Mouse (Mus musculus) limb, embryonic 11.5 days (tissue): Measurements from ENCODE around the gene Wiz. TPM values are rescaled to one million over a fixed set of nuclear protein-coding genes. Genes with fewer than 3 reads are reported as not detected.

Experiments
- ATAC-seq: fragments of 200-750 bp; cut with Nextera tagmentation; 2 replicates; pipeline ENCODE4 v1.8.0; 2017; ENCODE audit warnings: low read depth; ENCODE audit not compliant: insufficient number of reproducible peaks, low FRiP score, low TSS enrichment
- DNase-seq: peaks from one replicate; pipeline ENCODE4 v3.0.0-alpha.2; 2015; ENCODE audit warnings: low spot score
- H3K27ac ChIP-seq: fragments of 300-500 bp; sonication (generic); replicated peaks from 2 replicates; pipeline ENCODE4 v1.5.1; 2014; ENCODE audit warnings: low read depth, mild to moderate bottlenecking, low read length
- H3K27me3 ChIP-seq: fragments of 300-500 bp; sonication (generic); 2 replicates; pipeline ENCODE4 v1.6.1; 2014; ENCODE audit warnings: mild to moderate bottlenecking, low read length, mixed read lengths; ENCODE audit not compliant: control insufficient read depth, insufficient read depth
- H3K36me3 ChIP-seq: fragments of 300-500 bp; sonication (generic); 2 replicates; pipeline ENCODE4 v1.6.1; 2014; ENCODE audit warnings: mild to moderate bottlenecking, low read length, moderate library complexity, mixed read lengths; ENCODE audit not compliant: control insufficient read depth, insufficient read depth
- H3K4me1 ChIP-seq: fragments of 300-500 bp; sonication (generic); 2 replicates; pipeline ENCODE4 v1.6.1; 2014; ENCODE audit warnings: low read length, mixed read lengths; ENCODE audit not compliant: control insufficient read depth, insufficient read depth
- H3K4me2 ChIP-seq: fragments of 300-500 bp; sonication (generic); 2 replicates; pipeline ENCODE4 v1.6.1; 2014; ENCODE audit warnings: low read depth, mild to moderate bottlenecking, moderate library complexity; ENCODE audit not compliant: severe bottlenecking
- H3K4me3 ChIP-seq: fragments of 300-500 bp; sonication (generic); 2 replicates; pipeline ENCODE4 v1.5.1; 2014; ENCODE audit warnings: low read depth, low read length
- H3K9ac ChIP-seq: fragments of 300-500 bp; sonication (generic); 2 replicates; pipeline ENCODE4 v1.6.1; 2014; ENCODE audit warnings: mild to moderate bottlenecking, low read length
- H3K9me3 ChIP-seq: fragments of 300-500 bp; sonication (generic); 2 replicates; pipeline ENCODE4 v1.6.1; 2016; ENCODE audit warnings: low read length; ENCODE audit not compliant: control insufficient read depth
- WGBS: fragments of 180-500 bp; shearing (Covaris S2); extraction: QIAGEN DNeasy Blood & Tissue Kit; methylation state at CpG from one replicate; pipeline ENCODE4 v1.1.7; 2014; 5-methylcytosine and 5-hydroxymethylcytosine counted together
- polyA plus RNA-seq: library from polyadenylated mRNA; unstranded; fragments of >200 nt; fragmentation: Nextera tagmentation; extraction: Ambion mirVana; gene quantifications from 2 replicates; pipeline ENCODE4 v1.2.1, GENCODE M21; 2014

Gene Wiz
- polyA plus RNA-seq, 1 experiment from 2014 or later, result 39.7 TPM

DNA sequence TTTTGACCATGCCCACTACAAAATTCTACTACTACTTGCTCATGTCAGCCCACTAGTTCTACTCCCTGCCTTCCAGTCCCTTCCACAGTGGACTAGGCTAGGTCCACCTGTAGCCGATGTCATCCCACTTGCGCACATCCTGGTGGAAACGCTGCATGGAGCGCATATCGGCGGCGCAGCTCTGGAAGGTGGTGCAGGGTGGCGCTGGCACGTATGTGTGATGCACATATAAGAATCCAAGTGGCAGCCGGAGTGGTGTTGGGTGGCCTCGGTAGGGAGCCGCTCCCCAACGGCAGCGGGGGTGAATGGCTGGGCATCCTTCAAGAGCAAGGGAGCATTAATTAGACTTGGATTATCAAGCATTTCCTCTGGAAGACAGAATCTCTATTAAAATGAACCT is 27.5 kb upstream of the Wiz start:
- Histone ChIP-seq H3K27me3 (peaks cover 21% of the 10 kb centered on the region), H3K9ac (no peak overlapping the region), H3K4me2 (no peak overlapping the region), H3K36me3 (no peaks in the 10 kb centered on the region), H3K27ac (no peak overlapping the region), H3K9me3 (no peaks in the 10 kb centered on the region), H3K4me3 (no peak overlapping the region), H3K4me1 (no peaks in the 10 kb centered on the region)
- ATAC-seq (no peak), DNase-seq (no peak)
- 93% methylated on average over 14 of the region's 14 CpGs for WGBS

- Histone ChIP-seq H3K9me3 (no peaks in the 10 kb centered on the region), H3K27me3 (peaks cover 21% of the 10 kb centered on the region), H3K4me2 (no peak overlapping the region), H3K4me3 (no peak overlapping the region), H3K4me1 (no peaks in the 10 kb centered on the region), H3K9ac (no peak overlapping the region), H3K36me3 (no peaks in the 10 kb centered on the region), H3K27ac (no peak overlapping the region)
- 36% methylated on average over 24 of the region's 24 CpGs for WGBS
- ATAC-seq (no peak), DNase-seq (no peak)
These were observed 26.3 kb upstream of the Wiz start for GRCm38 (mm10) chr17:32415417-32416020.

DNA sequence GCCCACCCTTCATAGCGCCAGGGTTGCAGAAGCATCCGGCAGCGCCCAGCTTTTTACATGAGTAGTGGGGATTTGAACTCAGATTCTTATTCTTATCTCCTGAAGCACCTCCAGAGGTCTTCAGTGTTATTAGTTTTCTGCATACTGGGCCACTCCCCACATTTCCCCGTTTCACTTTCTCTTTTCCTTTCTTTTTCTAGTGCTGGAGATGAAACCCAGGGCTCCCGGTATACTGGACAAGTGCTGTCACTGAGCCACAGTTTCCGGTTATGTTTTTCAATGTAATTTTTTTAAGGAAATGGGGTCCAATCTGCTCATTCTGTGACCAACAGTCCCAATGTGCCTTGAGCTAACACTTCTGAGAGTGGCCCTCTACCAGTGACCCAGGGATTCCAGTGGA is 22.7 kb upstream of the Wiz start:
- Histone ChIP-seq H3K27ac (no peak overlapping the region), H3K4me2 (no peak overlapping the region), H3K4me3 (no peak overlapping the region), H3K4me1 (no peaks in the 10 kb centered on the region), H3K27me3 (peaks cover 21% of the 10 kb centered on the region), H3K9ac (no peak overlapping the region), H3K36me3 (no peaks in the 10 kb centered on the region), H3K9me3 (no peaks in the 10 kb centered on the region)
- ATAC-seq (no peak), DNase-seq (no peak)
- WGBS, result 86% methylated on average over 6 of the region's 6 CpGs

DNA sequence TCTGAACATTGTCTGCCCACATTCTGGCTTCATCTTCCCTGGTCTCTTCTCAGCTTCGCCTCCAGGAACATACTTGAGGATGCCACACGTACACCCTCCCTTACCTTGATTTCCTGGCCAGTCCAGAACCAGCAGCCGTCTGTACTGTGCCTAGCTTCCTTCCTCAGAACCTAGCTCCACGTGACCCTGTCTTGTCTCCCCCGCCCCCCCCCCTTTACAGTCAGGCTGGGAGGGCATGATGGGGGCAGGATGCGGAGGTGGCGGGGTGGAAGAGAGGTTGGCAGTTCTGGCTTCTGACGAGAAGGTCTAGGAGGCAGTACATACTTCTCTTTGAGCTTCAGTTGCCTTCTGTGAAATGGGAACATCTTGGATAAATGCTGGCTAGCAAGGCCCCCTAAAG is 14.2 kb upstream of the Wiz start, which contains the start of gene Rasal3:
Gene Rasal3 (minus strand): TSS at position 167 of the 400 bp plus-strand sequence.
- Histone ChIP-seq H3K27ac (no peak within 1 kb of the TSS), H3K4me3 (no peak within 1 kb of the TSS), H3K9ac (no peak within 1 kb of the TSS), H3K27me3 (peaks cover 6% of the 10 kb centered on the region), H3K9me3 (no peaks in the 10 kb centered on the region), H3K4me2 (no peak within 1 kb of the TSS), H3K4me1 (no peaks in the 10 kb centered on the region), H3K36me3 (no peaks in the 10 kb centered on the region)
- no peak for DNase-seq
- no peak for ATAC-seq
- 79% methylated on average over 8 of the region's 8 CpGs for whole genome bisulfite sequencing

DNA sequence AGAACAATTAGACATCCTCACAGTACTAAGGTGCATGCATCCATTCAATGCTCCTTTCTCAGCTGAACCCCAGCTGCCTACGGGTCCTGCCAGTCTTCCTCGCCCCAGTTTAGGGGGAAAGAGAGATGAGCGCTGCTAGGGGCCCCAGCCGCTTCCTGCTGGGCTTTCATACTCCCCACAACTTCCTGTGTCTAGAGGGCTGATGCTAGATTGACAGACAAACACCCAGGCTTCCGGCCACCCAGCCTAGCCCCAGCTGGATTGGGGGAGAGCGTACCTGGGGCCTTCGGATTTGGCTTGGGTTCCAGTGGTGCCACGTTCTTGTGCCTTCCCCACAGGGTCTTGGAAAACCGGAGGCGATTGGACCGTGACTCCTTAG is 13.5 kb upstream of the Wiz start:
- no peaks in the 10 kb centered on the region for H3K9me3 ChIP-seq
- DNase-seq (no peak), ATAC-seq (no peak)
- H3K4me3 ChIP-seq, result no peak overlapping the region
- H3K9ac ChIP-seq, result no peak overlapping the region
- H3K4me1 ChIP-seq, result no peaks in the 10 kb centered on the region
- H3K27me3 ChIP-seq, result peaks cover 12% of the 10 kb centered on the region
- H3K36me3 ChIP-seq, result no peaks in the 10 kb centered on the region
- no peak overlapping the region for H3K27ac ChIP-seq
- no peak overlapping the region for H3K4me2 ChIP-seq
- WGBS, result 66% methylated on average over 11 of the region's 11 CpGs

- no peaks in the 10 kb centered on the region for H3K4me1 ChIP-seq
- ATAC-seq (no peak), DNase-seq (no peak)
- no peaks in the 10 kb centered on the region for H3K9me3 ChIP-seq
- H3K36me3 ChIP-seq, result no peaks in the 10 kb centered on the region
- WGBS, result 87% methylated on average over 9 of the region's 9 CpGs
- peaks cover 17% of the 10 kb centered on the region for H3K27me3 ChIP-seq
- H3K27ac ChIP-seq, result no peak overlapping the region
- H3K9ac ChIP-seq, result no peak overlapping the region
- H3K4me3 ChIP-seq, result no peak overlapping the region
- no peak overlapping the region for H3K4me2 ChIP-seq
These were observed 13.0 kb upstream of the Wiz start for GRCm38 (mm10) chr17:32402011-32402778.

GRCm38 (mm10) chr17:32396266-32396665 is 7.0 kb upstream of the Wiz start:
- WGBS, result 2% methylated on average over 37 of the region's 37 CpGs
- Histone ChIP-seq H3K4me3 (0 out of 2 replicates have a peak overlapping the region, but pooled peaks have one; percentile 5), H3K36me3 (no peaks in the 10 kb centered on the region), H3K4me1 (peaks cover 8% of the 10 kb centered on the region; the same call in 1 of the 2 replicates), H3K9me3 (no peaks in the 10 kb centered on the region), H3K9ac (no peak overlapping the region), H3K4me2 (peak overlapping the region; percentile 35), H3K27ac (no peak overlapping the region), H3K27me3 (peaks cover 71% of the 10 kb centered on the region)
- ATAC-seq, result no peak
- no peak for DNase-seq

- ATAC-seq (no peak), DNase-seq (no peak)
- no peak overlapping the region for H3K4me2 ChIP-seq
- peaks cover 73% of the 10 kb centered on the region for H3K27me3 ChIP-seq
- H3K9me3 ChIP-seq, result no peaks in the 10 kb centered on the region
- no peak overlapping the region for H3K4me3 ChIP-seq
- no peak overlapping the region for H3K27ac ChIP-seq
- 89% methylated on average over 10 of the region's 10 CpGs for WGBS
- no peak overlapping the region for H3K9ac ChIP-seq
- peaks cover 8% of the 10 kb centered on the region; the same call in 1 of the 2 replicates for H3K4me1 ChIP-seq
- no peaks in the 10 kb centered on the region for H3K36me3 ChIP-seq
These were observed 4.7 kb upstream of the Wiz start for GRCm38 (mm10) chr17:32393944-32394343.
